Comparison of ENCODE assay signal across 20 mouse cellular contexts in the genomic region with DNA sequence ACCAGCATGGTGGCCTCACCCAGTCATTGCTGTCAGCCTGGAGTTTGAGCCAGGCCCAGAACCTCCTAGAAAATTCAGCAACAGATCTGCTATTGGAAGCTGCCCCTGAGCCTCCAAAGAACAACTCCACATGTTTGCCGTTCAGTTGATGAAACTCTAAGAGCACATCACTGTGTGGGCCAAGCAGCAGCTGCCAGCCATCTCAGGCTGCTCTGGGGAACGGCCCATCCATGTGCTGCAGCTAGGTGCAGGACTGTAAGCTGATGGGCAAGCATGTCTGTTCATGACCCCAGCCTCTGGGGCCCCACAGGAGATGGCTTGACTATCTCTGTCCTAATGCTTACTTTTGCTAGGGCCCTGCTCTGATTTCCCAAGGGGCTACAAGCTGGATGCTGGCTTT. TPM values are rescaled to one million over a fixed set of nuclear protein-coding genes. Genes with fewer than 3 reads are reported as not detected.
A peak's percentile ranks its signal among the peaks of the same experiment; 100 is the strongest.
DNase-seq lines count a peak whose midpoint lies in the region; ATAC-seq and TF ChIP-seq lines count a peak whose summit lies in the region.
"Had no signal": no experiment of that assay in that cellular context is flagged by ENCODE, and none has a peak within 500 bp of the region (broad histone marks: within the 10 kb centered on the region; RNA-seq: fewer than 3 reads in every experiment).

No protein-coding gene starts in this region.

- H3K27me3 ChIP-seq in heart, embryonic 11.5 days (ENCODE audit: control insufficient read depth, insufficient read depth, low read length): no peaks in the 10 kb centered on the region
- no peaks in the 10 kb centered on the region for H3K27me3 ChIP-seq in embryonic facial prominence, embryonic 14.5 days (replicated peaks; ENCODE audit: control insufficient read depth, insufficient read depth, low read length)
- H3K27me3 ChIP-seq in stomach, embryonic 15.5 days (replicated peaks): no peaks in the 10 kb centered on the region
- H3K27me3 ChIP-seq: forebrain, embryonic 12.5 days; midbrain, embryonic 13.5 days; neural tube, embryonic 12.5 days had no signal

- no peak overlapping the region for H3K9ac ChIP-seq in heart, embryonic 11.5 days (ENCODE audit: low read depth, low read length)
- H3K9ac ChIP-seq in embryonic facial prominence, embryonic 14.5 days (ENCODE audit: low read depth, low read length): no peak overlapping the region
- H3K9ac ChIP-seq in stomach, embryonic 15.5 days: no peak overlapping the region
- H3K9ac ChIP-seq: forebrain, embryonic 12.5 days; liver, postnatal 0 days; midbrain, embryonic 13.5 days; neural tube, embryonic 12.5 days had no signal

- no peaks in the 10 kb centered on the region for H3K36me3 ChIP-seq in heart, embryonic 11.5 days (ENCODE audit: control insufficient read depth, insufficient read depth, low read length)
- peaks cover 14% of the 10 kb centered on the region; the same call in 1 of the 2 replicates for H3K36me3 ChIP-seq in embryonic facial prominence, embryonic 14.5 days (ENCODE audit: control insufficient read depth, insufficient read depth, low read length)
- H3K36me3 ChIP-seq in stomach, embryonic 15.5 days: no peaks in the 10 kb centered on the region

- no peak for TF ChIP-seq CTCF in layer of hippocampus, adult 2 months (conservative IDR thresholded peaks at IDR 0.05)

- peaks cover 34% of the 10 kb centered on the region for H3K4me1 ChIP-seq in heart, embryonic 11.5 days (ENCODE audit: control insufficient read depth, insufficient read depth, low read length)
- peaks cover 31% of the 10 kb centered on the region for H3K4me1 ChIP-seq in embryonic facial prominence, embryonic 14.5 days (ENCODE audit: control insufficient read depth, insufficient read depth, low read length)
- H3K4me1 ChIP-seq in stomach, embryonic 15.5 days: peaks cover 26% of the 10 kb centered on the region; the same call in 1 of the 2 replicates

- H3K4me2 ChIP-seq in heart, embryonic 11.5 days: no peak overlapping the region
- H3K4me2 ChIP-seq in embryonic facial prominence, embryonic 14.5 days (ENCODE audit: low read depth, low read length): no peak overlapping the region
- H3K4me2 ChIP-seq in stomach, embryonic 15.5 days: no peak overlapping the region
- H3K4me2 ChIP-seq: forebrain, embryonic 12.5 days; midbrain, embryonic 13.5 days; neural tube, embryonic 12.5 days had no signal

- WGBS in heart, embryonic 11.5 days (ENCODE audit: insufficient replicate concordance): 86% methylated on average over 2 of the region's 2 CpGs
- WGBS in embryonic facial prominence, embryonic 14.5 days: 53% methylated on average over 2 of the region's 2 CpGs
- WGBS in stomach, embryonic 15.5 days: 45% methylated on average over 2 of the region's 2 CpGs

- H3K4me3 ChIP-seq in heart, embryonic 11.5 days (ENCODE audit: low read depth, low read length): no peak overlapping the region
- no peak overlapping the region for H3K4me3 ChIP-seq in layer of hippocampus, adult 2 months
- H3K4me3 ChIP-seq in embryonic facial prominence, embryonic 14.5 days (ENCODE audit: low read depth, low read length): no peak overlapping the region
- no peak overlapping the region for H3K4me3 ChIP-seq in stomach, embryonic 15.5 days (replicated peaks)
- H3K4me3 ChIP-seq: forebrain, embryonic 12.5 days; midbrain, embryonic 13.5 days; neural tube, embryonic 12.5 days had no signal

- ATAC-seq in heart, embryonic 11.5 days (replicated peaks; ENCODE audit: insufficient number of reproducible peaks, low FRiP score, low TSS enrichment): no peak
- no peak for ATAC-seq in embryonic facial prominence, embryonic 14.5 days (ENCODE audit: low read depth)
- no peak for ATAC-seq in stomach, embryonic 15.5 days (ENCODE audit: insufficient read depth, low FRiP score, low read depth)
- ATAC-seq: hindbrain, embryonic 16.5 days; liver, postnatal 0 days; midbrain, embryonic 13.5 days had no signal

- no peaks in the 10 kb centered on the region for H3K9me3 ChIP-seq in heart, embryonic 11.5 days (replicated peaks; ENCODE audit: control insufficient read depth, low read length)
- H3K9me3 ChIP-seq in embryonic facial prominence, embryonic 14.5 days (ENCODE audit: control insufficient read depth, low read length): no peaks in the 10 kb centered on the region
- H3K9me3 ChIP-seq in stomach, embryonic 15.5 days: no peaks in the 10 kb centered on the region
- H3K9me3 ChIP-seq: forebrain, embryonic 12.5 days; midbrain, embryonic 13.5 days; neural tube, embryonic 12.5 days had no signal

- peak; percentile 56 to 58 for DNase-seq in heart, adult 18-20 months
- DNase-seq in layer of hippocampus, adult 2 months (ENCODE audit: low spot score in 2 of 2): no peak
- no peak for DNase-seq in layer of hippocampus, postnatal 10 days (ENCODE audit: low spot score in 2 of 2)
- no peak for DNase-seq in embryonic facial prominence, embryonic 14.5 days (ENCODE audit: low spot score)
- DNase-seq in right cerebral cortex, postnatal 4 days: no peak
- DNase-seq: adrenal gland, postnatal 25 days; B cell, adult 2 months; cerebellum, adult 11-12 months; cerebellum, postnatal 14 days; embryo, embryonic 11 days; kidney, adult 11 months; liver, postnatal 0 days; right cerebral cortex, adult 18-20 months; thymus, adult 2 months had no signal

- no peak overlapping the region for H3K27ac ChIP-seq in heart, embryonic 11.5 days (ENCODE audit: low read depth, low read length)
- H3K27ac ChIP-seq in layer of hippocampus, adult 2 months: 0 out of 2 replicates have a peak overlapping the region, but pooled peaks have one; percentile 28
- peak overlapping the region; percentile 63 for H3K27ac ChIP-seq in embryonic facial prominence, embryonic 14.5 days (replicated peaks; ENCODE audit: low read depth, low read length)
- peak overlapping the region; percentile 28 for H3K27ac ChIP-seq in stomach, embryonic 15.5 days
- H3K27ac ChIP-seq: forebrain, embryonic 12.5 days; midbrain, embryonic 13.5 days; neural tube, embryonic 12.5 days had no signal

RNA-seq across cellular contexts. Expression of a gene that starts 19.4 kb away (rescaled TPM):
- total RNA-seq in heart, adult 18-20 months (2021): 1 to 10 TPM; 5.9 to 6.1 TPM
- 14.8 and 15.3 TPM in 2 replicates for polyA plus RNA-seq in heart, embryonic 11.5 days (2014; fragmentation: Nextera tagmentation; extraction: Ambion mirVana)
- 10 to 100 TPM; 10.2 to 11.1 TPM for total RNA-seq in layer of hippocampus, adult 2 months (2021)
- 10 to 100 TPM; 28.3 to 28.5 TPM for total RNA-seq in layer of hippocampus, postnatal 10 days (2021)
- 28.7 and 31.3 TPM in 2 replicates for polyA plus RNA-seq in embryonic facial prominence, embryonic 14.5 days (2014; fragmentation: Nextera tagmentation; extraction: Ambion mirVana)
- polyA plus RNA-seq in stomach, embryonic 15.5 days (2015; fragmentation: Nextera tagmentation; extraction: Ambion mirVana): 18.6 and 20.3 TPM in 2 replicates

Comparison
In these comparisons a context has a peak if more than half of its experiments do, and no peak if none do; other contexts are left out.
1. DNase-seq: peak in heart, adult 18-20 months (2 of 2); none in layer of hippocampus, adult 2 months (0 of 2), layer of hippocampus, postnatal 10 days (0 of 2), embryonic facial prominence, embryonic 14.5 days (single experiment) and right cerebral cortex, postnatal 4 days (single experiment).